Mouse (Mus musculus): Measurements from ENCODE around the gene Inka2. TPM values are rescaled to one million over a fixed set of nuclear protein-coding genes. Genes with fewer than 3 reads are reported as not detected.

Inka2 gene
- polyA plus RNA-seq, 1 experiment from 2014 or later = 1.3 TPM

DNA sequence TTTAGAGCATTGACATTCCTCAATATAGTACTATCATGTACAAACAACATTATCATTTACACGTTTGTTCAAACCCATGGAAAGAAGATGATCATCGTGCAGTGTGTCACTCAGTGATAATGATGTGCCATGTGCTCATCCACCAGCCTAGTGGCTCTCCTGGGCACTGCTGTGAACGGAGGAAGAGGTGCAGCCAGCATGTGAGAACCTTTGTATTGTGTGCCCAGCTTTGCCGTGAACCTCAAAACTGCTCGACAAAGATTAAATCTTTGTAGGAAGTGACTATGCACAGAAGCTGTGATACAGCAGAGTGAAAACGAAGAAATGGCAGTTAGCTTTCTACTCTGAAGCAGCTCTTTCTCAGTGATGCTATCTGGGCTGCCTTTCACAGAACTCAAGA lies 64.1 kb downstream of the Inka2 start:
- Histone ChIP-seq H3K4me1 (no peaks in the 10 kb centered on the region), H3K27me3 (no peaks in the 10 kb centered on the region), H3K9me3 (no peaks in the 10 kb centered on the region), H3K27ac (replicated peaks) (no peak overlapping the region), H3K36me3 (no peaks in the 10 kb centered on the region), H3K4me3 (no peak overlapping the region), H3K9ac (replicated peaks) (no peak overlapping the region), H3K4me2 (replicated peaks) (no peak overlapping the region)
- WGBS = 84% methylated on average over 6 of the region's 6 CpGs
- no peak for ATAC-seq (ENCODE audit: low FRiP score, low read depth)

DNA sequence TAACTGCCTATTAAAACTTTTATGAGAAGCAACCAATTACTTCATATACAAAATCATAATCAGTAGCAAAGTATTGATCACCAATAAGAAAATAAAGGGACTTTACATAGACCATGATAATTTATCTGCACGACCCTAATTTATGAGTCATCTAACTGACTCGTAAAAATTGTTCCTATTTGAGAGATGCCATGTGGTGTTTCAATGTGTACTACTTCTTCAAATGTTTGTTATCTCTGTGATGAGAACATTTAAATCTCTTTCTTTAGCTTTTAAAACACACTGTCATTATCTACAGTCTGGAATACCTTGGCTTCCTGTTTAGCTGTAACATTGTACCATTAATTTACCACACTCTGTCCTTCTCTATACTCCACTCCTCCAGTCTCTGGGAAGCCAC lies 65.0 kb downstream of the Inka2 start:
- H3K36me3 ChIP-seq = no peaks in the 10 kb centered on the region
- ATAC-seq (ENCODE audit: low FRiP score, low read depth) = no peak
- H3K27me3 ChIP-seq = no peaks in the 10 kb centered on the region
- H3K4me1 ChIP-seq = no peaks in the 10 kb centered on the region
- no peak overlapping the region for H3K9ac ChIP-seq (replicated peaks)
- H3K4me2 ChIP-seq (replicated peaks) = no peak overlapping the region
- WGBS = 90% methylated on average over 2 of the region's 2 CpGs
- no peak overlapping the region for H3K4me3 ChIP-seq
- no peak overlapping the region for H3K27ac ChIP-seq (replicated peaks)
- H3K9me3 ChIP-seq = no peaks in the 10 kb centered on the region

Other genes with a start within 250 kb of the Inka2 start
- 39.7 and 42.4 TPM in 2 replicates for gene Ddx20, start 17.0 kb upstream of the Inka2 start, polyA plus RNA-seq (2016; fragmentation: Nextera tagmentation; extraction: Ambion mirVana)
- gene Rap1a, start 96.7 kb downstream of the Inka2 start, polyA plus RNA-seq (2016; fragmentation: Nextera tagmentation; extraction: Ambion mirVana) = 73.1 and 76.4 TPM in 2 replicates
- gene Adora3, start 166.3 kb downstream of the Inka2 start, polyA plus RNA-seq (2016; fragmentation: Nextera tagmentation; extraction: Ambion mirVana) = 0.12 TPM in 1 of 2 replicates, not detected in the other
- gene Tmigd3, start 166.3 kb downstream of the Inka2 start, polyA plus RNA-seq (2016; fragmentation: Nextera tagmentation; extraction: Ambion mirVana) = not detected in 2 replicates
- gene I830077J02Rik, start 228.1 kb downstream of the Inka2 start, polyA plus RNA-seq (2016; fragmentation: Nextera tagmentation; extraction: Ambion mirVana) = 0.34 and 0.41 TPM in 2 replicates